Mouse (Mus musculus) heart, postnatal 36 days (tissue): ENCODE results near the gene C1qa. TPM values are rescaled to one million over a fixed set of nuclear protein-coding genes. Genes with fewer than 3 reads are reported as not detected.

Experiments used
- DNase-seq, 2 experiments: peaks; one replicate each; pipeline ENCODE4 v3.0.0; 2021 to 2022
- intact Hi-C: fragments of 180-260 bp; cut with DNase I; formaldehyde crosslinking; loops from one replicate; pipeline ENCODE4 v1.15.1; 2025
- total RNA-seq, 2 experiments: library from RNA; stranded (reverse); gene quantifications; 2 replicates each; pipeline ENCODE4 v1.2.3; 2021

C1qa gene
- 10 to 100 TPM; 41.8 to 69.2 TPM for total RNA-seq

- intact Hi-C loops = no loop called here
- DNase-seq = no peak
Measured at GRCm38 (mm10) chr4:136898637-136899036, at the start of gene C1qa. Gene C1qa (minus strand): TSS chr4:136898803.

- DNase-seq = no peak
- intact Hi-C loops = no loop called here
Measured at GRCm38 (mm10) chr4:136945397-136945796, 46.8 kb upstream of the C1qa start.

GRCm38 (mm10) chr4:136944558-136945350, 46.2 kb upstream of the C1qa start:
- intact Hi-C loops = no loop called here
- DNase-seq = no peak

GRCm38 (mm10) chr4:136943175-136943574, 44.6 kb upstream of the C1qa start:
- no peak for DNase-seq
- intact Hi-C loops = no loop called here

- DNase-seq = peak; percentile 13 to 32
- intact Hi-C loops = no loop called here
Measured at GRCm38 (mm10) chr4:136942761-136943160, 44.2 kb upstream of the C1qa start.

- intact Hi-C loops = no loop called here
- no peak for DNase-seq
Measured at GRCm38 (mm10) chr4:136937935-136938334, 39.3 kb upstream of the C1qa start.

GRCm38 (mm10) chr4:136937344-136937743, 38.7 kb upstream of the C1qa start:
- intact Hi-C loops = no loop called here
- DNase-seq = no peak

GRCm38 (mm10) chr4:136934746-136935613, 36.4 kb upstream of the C1qa start:
- DNase-seq = no peak
- intact Hi-C loops = no loop called here

- DNase-seq = no peak
- intact Hi-C loops = no loop called here
Measured at GRCm38 (mm10) chr4:136930474-136930873, 31.9 kb upstream of the C1qa start.

GRCm38 (mm10) chr4:136928928-136929327, 30.3 kb upstream of the C1qa start:
- intact Hi-C loops = loop anchor here (2.0 kb wide), 1 partner anchor 144 kb away; no protein-coding TSS in a partner anchor
- no peak for DNase-seq

GRCm38 (mm10) chr4:136925804-136926203, 27.2 kb upstream of the C1qa start:
- no peak for DNase-seq
- intact Hi-C loops = no loop called here

GRCm38 (mm10) chr4:136924529-136924928, 25.9 kb upstream of the C1qa start:
- intact Hi-C loops = no loop called here
- peak; percentile 72 to 80 for DNase-seq

- DNase-seq = no peak
- intact Hi-C loops = no loop called here
Measured at GRCm38 (mm10) chr4:136919526-136919925, 20.9 kb upstream of the C1qa start.

GRCm38 (mm10) chr4:136918834-136919233, 20.2 kb upstream of the C1qa start:
- no peak for DNase-seq
- intact Hi-C loops = no loop called here

- intact Hi-C loops = no loop called here
- DNase-seq = no peak
Measured at GRCm38 (mm10) chr4:136917165-136917524, 18.5 kb upstream of the C1qa start.

- intact Hi-C loops = no loop called here
Measured at GRCm38 (mm10) chr4:136916359-136917164, 18.0 kb upstream of the C1qa start.

GRCm38 (mm10) chr4:136912841-136913240, 14.2 kb upstream of the C1qa start:
- intact Hi-C loops = no loop called here
- DNase-seq = no peak

More at GRCm38 (mm10) chr4:136916359-136917164, 18.0 kb upstream of the C1qa start:
- no peak for DNase-seq

GRCm38 (mm10) chr4:136911804-136912203, 13.2 kb upstream of the C1qa start:
- DNase-seq = no peak
- intact Hi-C loops = no loop called here

- intact Hi-C loops = no loop called here
- no peak for DNase-seq
Measured at GRCm38 (mm10) chr4:136911211-136911646, 12.6 kb upstream of the C1qa start.

GRCm38 (mm10) chr4:136907809-136908208, 9.2 kb upstream of the C1qa start:
- no peak for DNase-seq
- intact Hi-C loops = loop anchor here (1.0 to 5.0 kb wide), 2 partner anchors 74 to 164 kb away; no protein-coding TSS in a partner anchor

GRCm38 (mm10) chr4:136907033-136907432, 8.4 kb upstream of the C1qa start:
- peak; percentile 34 to 40 for DNase-seq
- intact Hi-C loops = loop anchor here (1.0 to 5.0 kb wide), 2 partner anchors 75 to 165 kb away; no protein-coding TSS in a partner anchor
